In the genomic region with DNA sequence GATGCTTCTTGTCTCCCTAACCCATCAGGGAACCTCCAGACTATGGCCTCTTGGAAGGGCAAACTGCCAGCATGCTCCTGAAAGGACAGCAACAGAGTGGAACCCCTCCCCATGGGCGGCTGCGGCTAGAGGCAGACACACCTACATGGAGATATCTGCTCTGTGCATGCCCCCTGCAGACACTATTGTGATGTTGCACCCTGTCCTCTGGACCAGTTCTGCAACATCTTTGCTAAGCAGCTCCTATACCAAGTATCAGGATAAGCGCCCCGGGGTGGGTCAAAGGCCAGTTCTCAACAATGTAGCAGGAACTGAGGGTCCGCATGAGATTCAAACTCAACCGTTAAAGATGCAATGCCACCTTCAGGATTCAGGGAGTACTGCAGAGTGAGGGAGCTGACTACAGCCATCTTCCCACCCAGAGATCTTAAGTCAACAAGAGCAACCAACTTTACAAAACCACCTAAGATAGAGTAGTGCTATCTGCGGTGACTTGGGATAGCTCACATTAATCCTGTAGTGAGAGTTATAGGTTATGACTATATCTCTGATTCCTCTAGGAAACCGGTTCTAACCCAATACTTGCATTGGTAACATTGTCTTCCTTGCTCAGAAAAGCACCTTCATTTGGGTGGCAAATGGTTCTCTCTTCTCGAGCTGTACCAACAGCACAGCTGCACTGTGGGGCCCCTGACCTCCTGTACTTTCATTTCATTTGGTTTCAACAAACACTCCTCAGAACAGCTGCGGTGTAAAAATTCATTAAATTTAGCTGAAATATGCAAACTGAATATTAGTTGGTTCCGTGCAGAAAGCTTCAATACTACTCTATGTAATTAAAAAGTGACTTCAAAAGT, we compare ENCODE assay signal across 8 mouse cellular contexts. TPM values are rescaled to one million over a fixed set of nuclear protein-coding genes. Genes with fewer than 3 reads are reported as not detected.
A peak's percentile ranks its signal among the peaks of the same experiment; 100 is the strongest.
DNase-seq lines count a peak whose midpoint lies in the region; ATAC-seq and TF ChIP-seq lines count a peak whose summit lies in the region.

No protein-coding gene starts in this region.

- H3K9ac ChIP-seq in intestine, postnatal 0 days (ENCODE audit: low read depth, low read length): no peak overlapping the region
- H3K9ac ChIP-seq in liver, embryonic 14.5 days (replicated peaks): no peak overlapping the region

- H3K9me3 ChIP-seq in E14TG2a.4 (ENCODE audit: low read length): no peaks in the 10 kb centered on the region
- no peaks in the 10 kb centered on the region for H3K9me3 ChIP-seq in intestine, postnatal 0 days (ENCODE audit: control insufficient read depth)
- H3K9me3 ChIP-seq in liver, embryonic 14.5 days (ENCODE audit: control insufficient read depth, low read length): no peaks in the 10 kb centered on the region

- 44% methylated on average over 11 of the region's 11 CpGs for WGBS in intestine, postnatal 0 days
- WGBS in liver, embryonic 14.5 days (ENCODE audit: insufficient replicate concordance): 32% methylated on average over 11 of the region's 11 CpGs

- TF ChIP-seq CTCF in E14TG2a.4 (conservative IDR thresholded peaks at IDR 0.05; ENCODE audit: low read length): peak; percentile 67
- TF ChIP-seq CTCF in intestine, postnatal 0 days (IDR thresholded peaks at IDR 0.05; ENCODE audit: low read depth): peak; percentile 77
- peak; percentile 76 for TF ChIP-seq CTCF in liver, embryonic 14.5 days (IDR thresholded peaks at IDR 0.05; ENCODE audit: low read depth)

- ATAC-seq in intestine, postnatal 0 days: peak; percentile 41; the same call in 1 of the 2 replicates
- peak; percentile 62; the same call in 1 of the 2 replicates for ATAC-seq in liver, embryonic 14.5 days (ENCODE audit: insufficient read depth)

- DNase-seq in 416B (ENCODE audit: low read depth): peak; percentile 29
- DNase-seq in c-Kit-positive CD71-positive TER-119-negative erythroid progenitor cells, embryonic 14.5 days (ENCODE audit: low read depth): peak; percentile 34
- DNase-seq in gastrocnemius, postnatal 14 days: peak; percentile 64
- DNase-seq in liver, embryonic 14.5 days (ENCODE audit: low read depth in 3 of 3, low spot score in 3 of 3): peak; percentile 17 to 43 (median 26)
- peak; percentile 20 for DNase-seq in right cerebral cortex, postnatal 25 days
- peak; percentile 38 to 65 for DNase-seq in urinary bladder, postnatal 36 days (ENCODE audit: low spot score in 2 of 2)

- H3K27ac ChIP-seq in intestine, postnatal 0 days (ENCODE audit: low read depth, low read length): no peak overlapping the region
- no peak overlapping the region for H3K27ac ChIP-seq in liver, embryonic 14.5 days

- peaks cover 17% of the 10 kb centered on the region for H3K4me1 ChIP-seq in E14TG2a.4 (replicated peaks; ENCODE audit: low read depth, low read length)
- H3K4me1 ChIP-seq in intestine, postnatal 0 days (replicated peaks; ENCODE audit: control insufficient read depth, insufficient read depth, low read length): no peaks in the 10 kb centered on the region
- peaks cover 0 to 4% of the 10 kb centered on the region in 2 experiments; a peak in 2 of 4 replicates for H3K4me1 ChIP-seq in liver, embryonic 14.5 days (replicated peaks; ENCODE audit: control insufficient read depth in 2 of 2, insufficient read depth in 2 of 2, low read length in 1 of 2)

- peaks cover 11% of the 10 kb centered on the region for H3K27me3 ChIP-seq in E14TG2a.4 (ENCODE audit: insufficient read depth, low read length)
- no peaks in the 10 kb centered on the region for H3K27me3 ChIP-seq in intestine, postnatal 0 days (replicated peaks; ENCODE audit: control insufficient read depth, insufficient read depth, low read length)
- peaks cover 2% of the 10 kb centered on the region; the same call in 1 of the 2 replicates for H3K27me3 ChIP-seq in liver, embryonic 14.5 days (ENCODE audit: control insufficient read depth, insufficient read depth, low read length)

- TF ChIP-seq EP300 in liver, embryonic 14.5 days (IDR thresholded peaks at IDR 0.05; ENCODE audit: low read depth): no peak

- intact Hi-C loops in gastrocnemius, postnatal 14 days (cut with DNase I; ENCODE audit: low total_unique reads): loop anchor here (10.0 kb wide), 1 partner anchor 516 kb away; no protein-coding TSS in a partner anchor

- peak overlapping the region; percentile 57 for H3K4me3 ChIP-seq in E14TG2a.4 (replicated peaks; ENCODE audit: low read length)
- H3K4me3 ChIP-seq in intestine, postnatal 0 days (ENCODE audit: low read depth, low read length): no peak overlapping the region
- peak overlapping the region; percentile 34 to 35 for H3K4me3 ChIP-seq in liver, embryonic 14.5 days (ENCODE audit: insufficient read depth in 1 of 2, low read depth in 2 of 2, low read length in 2 of 2)

- no peaks in the 10 kb centered on the region for H3K36me3 ChIP-seq in E14TG2a.4 (ENCODE audit: insufficient read depth, low read length)
- H3K36me3 ChIP-seq in intestine, postnatal 0 days (ENCODE audit: control insufficient read depth, insufficient read depth): no peaks in the 10 kb centered on the region
- no peaks in the 10 kb centered on the region for H3K36me3 ChIP-seq in liver, embryonic 14.5 days (replicated peaks; ENCODE audit: control insufficient read depth, insufficient read depth, low read depth)

- H3K4me2 ChIP-seq in intestine, postnatal 0 days (replicated peaks; ENCODE audit: low read depth): peak overlapping the region; percentile 33; the same call in 1 of the 2 replicates
- peak overlapping the region; percentile 62 for H3K4me2 ChIP-seq in liver, embryonic 14.5 days (ENCODE audit: low read depth)

RNA-seq across cellular contexts. Expression of a gene that starts 52.2 kb away (rescaled TPM):
- total RNA-seq in gastrocnemius, postnatal 14 days (2021): 10 to 100 TPM; 36.4 to 46.9 TPM
- 96.2 and 106 TPM in 2 replicates for polyA plus RNA-seq in intestine, postnatal 0 days (2015; fragmentation: Nextera tagmentation; extraction: Ambion mirVana)
- 29.1 and 31.2 TPM in 2 replicates for polyA plus RNA-seq in liver, embryonic 14.5 days (2012; rRNA removed)
- 66.8 and 67.8 TPM in 2 replicates for polyA plus RNA-seq in liver, embryonic 14.5 days (2014; fragmentation: Nextera tagmentation; extraction: Ambion mirVana)

RNA-seq across cellular contexts. Expression of a gene that starts 54.1 kb away (rescaled TPM):
- total RNA-seq in gastrocnemius, postnatal 14 days (2021): 1 to 10 TPM; 5.5 to 5.8 TPM
- polyA plus RNA-seq in intestine, postnatal 0 days (2015; fragmentation: Nextera tagmentation; extraction: Ambion mirVana): 10.6 and 11.4 TPM in 2 replicates
- polyA plus RNA-seq in liver, embryonic 14.5 days (2012; rRNA removed): 2.2 and 3.6 TPM in 2 replicates
- polyA plus RNA-seq in liver, embryonic 14.5 days (2014; fragmentation: Nextera tagmentation; extraction: Ambion mirVana): 10.4 and 12.2 TPM in 2 replicates
